Mouse (Mus musculus) urinary bladder, adult 2 months (tissue): Measurements from ENCODE around the gene Armc12. TPM values are rescaled to one million over a fixed set of nuclear protein-coding genes. Genes with fewer than 3 reads are reported as not detected.
"Not testable (repeated sequence)": the region's sequence is repeated elsewhere in the genome, so short reads cannot be mapped to it uniquely, and the experiment has no call there.

Source experiments
- DNase-seq: peaks from one replicate; pipeline ENCODE4 v3.0.0; 2022; ENCODE audit warnings: low spot score
- polyA plus RNA-seq: library from polyadenylated mRNA; depleted of rRNA; stranded (reverse); fragments of >200 nt; gene quantifications from 2 replicates; pipeline ENCODE4 v1.2.3, GENCODE M21; 2012

Gene Armc12
- polyA plus RNA-seq, 1 experiment, result not detected

GRCm38 (mm10) chr17:28531946-28532345 is 1.3 kb downstream of the Armc12 start:
- DNase-seq, result no peak

DNA sequence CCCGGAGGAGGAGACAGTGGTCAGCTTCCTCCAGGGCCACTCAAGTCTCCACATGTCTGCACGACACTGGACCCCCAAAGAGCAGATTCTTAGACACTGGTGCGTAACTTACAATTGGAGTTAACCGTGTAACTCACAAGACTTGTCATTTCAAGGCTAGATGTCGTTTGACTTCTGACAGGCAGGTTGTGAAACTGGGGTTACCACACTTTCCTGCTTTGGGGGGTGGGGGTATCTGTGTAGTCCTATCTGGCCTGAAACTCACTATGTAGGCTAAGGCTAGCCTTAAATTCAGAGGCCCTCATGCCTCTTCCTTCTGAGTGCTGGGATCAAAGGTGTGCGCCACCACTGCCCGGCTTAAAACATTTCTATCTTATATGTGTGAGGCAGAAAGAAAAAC is 2.0 kb downstream of the Armc12 start:
- DNase-seq, result no peak

DNA sequence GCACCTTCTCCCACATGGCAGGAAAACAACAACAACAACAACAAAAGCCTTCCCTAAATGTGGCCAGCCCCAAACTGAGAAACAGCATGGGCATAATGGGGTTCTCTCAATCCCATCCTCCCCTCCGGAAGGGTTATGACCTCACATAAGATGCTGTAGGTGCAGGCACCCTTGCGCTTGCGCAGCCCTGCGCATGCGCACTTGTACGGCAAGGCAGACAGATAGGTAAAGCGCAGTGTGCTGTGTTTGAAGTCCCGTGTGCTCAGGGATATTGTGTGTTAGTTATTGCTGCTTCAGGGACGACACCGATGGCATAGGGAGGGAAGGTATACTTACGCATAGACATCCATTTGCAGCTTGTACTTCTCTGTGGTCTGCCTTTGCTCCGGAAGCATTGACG is 2.7 kb downstream of the Armc12 start:
- no peak for DNase-seq

- no peak for DNase-seq
Observed at GRCm38 (mm10) chr17:28537881-28538280, 7.3 kb downstream of the Armc12 start.

GRCm38 (mm10) chr17:28546925-28547324 is 16.3 kb downstream of the Armc12 start:
- no peak for DNase-seq

- no peak for DNase-seq
Observed at GRCm38 (mm10) chr17:28548550-28548949, 17.9 kb downstream of the Armc12 start.

DNA sequence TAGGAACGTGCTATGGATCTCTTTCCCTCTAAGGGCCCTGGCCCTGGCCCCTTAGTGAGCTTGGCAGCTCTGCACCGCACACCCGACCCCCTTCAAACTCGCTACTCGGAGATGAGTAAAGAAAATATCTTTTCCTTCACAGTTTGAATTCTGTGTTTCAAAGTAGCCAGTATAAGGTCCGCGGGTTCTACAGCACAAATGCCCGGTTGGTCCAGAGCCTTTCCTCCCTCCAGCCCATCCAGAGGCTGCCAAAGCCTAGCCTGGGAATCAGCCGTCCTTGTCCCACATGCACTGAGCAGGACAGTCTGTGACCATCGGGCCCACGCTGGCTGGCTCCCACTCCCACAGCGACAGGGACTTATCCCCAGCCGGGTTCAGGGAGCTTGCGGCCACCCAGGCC is 18.5 kb downstream of the Armc12 start, which contains the start of gene Clpsl2:
Gene Clpsl2 (plus strand): TSS at position 301 of the 400 bp plus-strand sequence.
- no peak for DNase-seq

DNA sequence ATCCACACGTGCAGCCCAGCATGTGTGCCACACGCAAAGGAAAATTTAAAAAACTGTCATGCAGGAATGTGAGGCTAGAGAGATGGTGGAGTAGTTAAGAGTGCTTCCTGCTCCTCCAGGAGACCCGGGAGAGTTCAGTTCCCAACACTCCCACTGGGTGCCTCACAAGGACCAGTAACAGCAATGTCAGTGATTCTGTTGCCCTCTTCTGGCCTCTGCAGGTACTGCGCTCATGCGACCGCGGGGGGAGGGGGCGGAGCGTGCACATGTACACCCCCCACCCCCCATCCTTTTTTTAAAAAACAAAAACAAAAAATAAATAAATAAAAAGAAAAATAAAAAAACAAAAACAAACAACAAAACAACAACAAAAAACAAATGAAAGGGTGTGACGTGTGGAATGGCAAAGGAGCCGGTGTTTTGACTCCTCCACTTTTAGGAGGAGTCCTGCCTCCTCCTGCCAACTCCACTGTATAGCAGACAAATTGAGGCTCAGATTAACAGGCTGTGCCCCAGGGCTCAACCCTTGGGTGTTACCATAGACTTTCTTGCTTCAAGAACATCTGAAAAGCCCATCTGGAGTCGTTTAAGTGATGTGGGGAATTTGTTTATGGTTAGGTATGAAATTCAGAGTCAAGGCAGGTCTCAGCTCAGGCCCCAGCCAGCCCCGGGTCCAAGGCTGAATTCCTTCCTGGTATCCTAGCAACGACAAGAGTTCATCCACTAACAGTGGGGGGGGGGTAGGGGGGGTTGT is 22.6 kb downstream of the Armc12 start:
- DNase-seq, result peak; percentile 38

DNA sequence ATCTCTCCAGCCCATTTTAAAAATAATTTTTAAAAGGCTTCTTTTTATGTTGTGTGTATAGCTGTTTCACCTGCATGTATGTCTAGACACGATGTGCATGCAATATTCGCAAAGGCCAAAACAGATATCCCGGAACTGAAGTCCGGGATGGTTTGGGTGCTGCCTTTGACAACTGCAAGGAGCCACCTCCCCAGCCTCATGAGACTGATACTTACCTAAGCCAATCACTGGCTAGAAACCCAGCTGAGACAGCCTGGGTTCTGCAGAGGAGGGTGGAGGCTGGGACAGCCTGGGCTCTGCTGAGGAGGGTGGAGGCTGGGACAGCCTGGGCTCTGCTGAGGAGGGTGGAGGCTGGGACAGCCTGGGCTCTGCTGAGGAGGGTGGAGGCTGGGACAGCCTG is 23.4 kb downstream of the Armc12 start:
- not testable (repeated sequence) for DNase-seq

DNA sequence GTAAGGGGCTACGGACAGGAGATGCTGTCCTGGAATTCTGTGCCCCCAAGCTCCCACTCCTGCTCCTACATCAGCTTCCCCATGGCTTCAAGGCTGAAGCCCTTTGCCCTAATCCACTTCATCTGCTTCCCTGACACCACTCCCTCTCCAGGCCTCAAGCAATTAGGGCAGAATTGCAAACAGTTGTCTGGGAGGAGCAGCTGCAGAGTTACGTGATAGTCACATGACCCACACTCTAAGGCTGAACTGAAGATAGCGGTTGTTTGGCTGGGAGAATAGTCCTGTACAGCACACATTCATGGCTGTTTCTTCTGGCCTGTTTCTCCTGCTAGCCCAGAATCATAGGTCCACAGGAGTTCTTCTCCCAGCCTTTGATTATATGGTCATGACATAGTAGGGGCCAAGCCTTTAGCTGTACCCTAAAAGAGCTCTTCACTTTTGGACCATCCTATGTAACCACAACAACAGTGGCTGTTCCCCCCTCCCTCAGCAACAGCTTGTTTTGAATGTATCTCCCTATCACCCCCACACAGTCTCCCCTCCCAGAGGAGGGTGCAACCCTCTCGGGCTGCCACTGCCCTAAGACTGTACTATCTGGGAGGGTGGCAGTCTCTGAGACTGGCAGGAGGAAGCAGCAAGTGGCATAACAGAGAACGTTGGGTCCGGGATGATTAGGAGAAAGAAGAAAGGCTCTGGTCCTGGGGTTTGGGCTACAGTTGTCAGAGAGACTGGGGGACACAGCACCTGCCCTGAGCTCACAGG is 26.2 kb downstream of the Armc12 start:
- DNase-seq, result no peak

DNA sequence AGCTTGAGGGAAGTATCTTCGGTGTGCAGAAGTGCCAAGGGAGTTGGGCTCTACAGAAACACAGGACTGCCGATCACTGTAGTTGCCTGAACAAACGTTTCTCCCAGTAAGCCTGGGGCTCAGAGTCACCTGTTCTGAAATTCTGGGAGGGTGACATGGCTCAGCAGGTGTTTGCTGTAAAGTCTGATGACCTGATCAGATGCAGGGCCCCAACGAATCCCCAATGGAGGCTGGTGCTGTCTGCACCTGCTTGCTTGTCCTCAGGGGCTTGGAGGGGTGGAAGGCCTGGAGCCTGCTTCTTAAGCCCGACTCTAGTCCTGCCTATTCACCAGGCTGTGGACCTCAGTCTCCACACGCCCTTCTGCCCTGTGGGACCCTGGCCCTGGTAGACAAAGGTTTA is 27.2 kb downstream of the Armc12 start:
- DNase-seq, result no peak

DNA sequence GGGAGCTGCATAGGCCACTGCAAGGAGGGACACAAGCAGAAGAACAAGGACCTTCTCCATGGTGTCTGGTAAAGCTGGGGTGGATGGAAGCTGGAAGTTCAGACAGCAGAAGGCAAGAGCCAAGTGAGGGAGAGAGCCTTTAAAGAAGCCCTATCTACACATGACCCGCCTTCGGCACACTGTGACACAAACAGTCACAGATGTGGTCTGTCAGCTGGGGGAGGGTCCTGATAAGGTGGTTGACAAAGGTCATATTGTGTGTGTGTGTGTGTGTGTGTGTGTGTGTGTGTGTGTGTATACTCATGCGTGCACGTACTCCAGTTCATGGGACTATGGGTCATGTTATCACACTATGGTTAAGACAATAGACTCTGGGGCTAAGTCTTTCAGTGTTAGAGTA is 30.0 kb downstream of the Armc12 start, which contains the start of gene Clps:
Gene Clps (minus strand): TSS at position 169 of the 400 bp plus-strand sequence.
- no peak for DNase-seq

DNA sequence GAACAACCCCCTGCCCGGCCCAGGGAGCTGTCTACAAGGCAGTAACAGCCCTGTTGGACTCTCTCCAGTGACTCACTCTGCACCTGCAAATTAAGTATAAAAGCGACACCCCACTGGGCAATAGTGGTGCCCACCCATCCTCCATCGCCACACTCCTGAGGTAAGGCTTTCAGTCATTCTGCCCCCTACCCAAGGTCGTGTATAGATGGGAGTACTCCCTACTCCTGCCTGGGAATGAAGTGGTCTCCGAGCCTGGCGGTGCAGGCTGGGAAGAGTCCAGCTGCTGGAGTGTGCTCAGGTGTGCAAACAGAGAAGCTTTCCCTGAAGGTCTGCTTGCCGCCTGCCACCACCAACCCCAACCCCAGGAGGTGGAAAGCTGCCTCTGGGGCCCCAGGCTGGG is 31.0 kb downstream of the Armc12 start:
- DNase-seq, result no peak

DNA sequence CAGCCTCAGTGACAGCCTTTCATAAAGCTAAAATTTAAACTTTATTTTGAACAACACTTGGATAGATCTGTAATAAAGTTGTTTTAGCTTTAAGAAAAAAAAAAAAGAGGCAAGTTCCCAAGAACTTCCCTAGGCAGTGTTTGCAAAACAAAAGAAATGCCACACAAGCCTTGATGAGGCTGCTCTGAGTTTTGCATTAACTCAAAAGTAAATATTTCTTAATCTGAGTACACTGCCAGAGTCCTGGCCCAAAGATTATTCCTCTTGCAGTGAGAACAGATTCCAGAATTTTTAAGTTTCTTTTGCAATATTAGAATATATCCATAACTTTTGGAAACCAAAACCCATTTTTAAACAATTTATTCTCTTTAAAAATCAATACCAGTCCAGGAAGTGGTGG is 34.6 kb downstream of the Armc12 start:
- DNase-seq, result no peak

DNA sequence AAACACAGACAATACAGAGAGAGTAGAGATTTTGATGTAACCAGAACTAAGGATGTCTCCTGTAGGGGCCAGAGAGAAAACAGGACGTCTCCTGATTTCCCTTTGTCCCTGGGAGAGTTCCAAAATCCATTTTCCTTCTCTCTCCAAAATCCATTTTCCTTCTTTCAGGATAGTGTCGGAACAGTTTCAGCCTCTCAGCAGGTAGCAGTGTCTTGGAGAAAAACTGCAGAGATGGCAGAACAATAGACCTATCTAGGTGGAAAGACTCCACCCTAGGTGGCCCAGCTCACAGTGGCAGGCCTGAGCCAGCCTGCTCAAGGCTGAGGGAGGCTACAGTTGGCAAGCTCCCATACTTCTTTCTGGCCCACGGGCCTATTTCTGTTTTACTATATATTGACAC is 36.9 kb downstream of the Armc12 start:
- no peak for DNase-seq

DNA sequence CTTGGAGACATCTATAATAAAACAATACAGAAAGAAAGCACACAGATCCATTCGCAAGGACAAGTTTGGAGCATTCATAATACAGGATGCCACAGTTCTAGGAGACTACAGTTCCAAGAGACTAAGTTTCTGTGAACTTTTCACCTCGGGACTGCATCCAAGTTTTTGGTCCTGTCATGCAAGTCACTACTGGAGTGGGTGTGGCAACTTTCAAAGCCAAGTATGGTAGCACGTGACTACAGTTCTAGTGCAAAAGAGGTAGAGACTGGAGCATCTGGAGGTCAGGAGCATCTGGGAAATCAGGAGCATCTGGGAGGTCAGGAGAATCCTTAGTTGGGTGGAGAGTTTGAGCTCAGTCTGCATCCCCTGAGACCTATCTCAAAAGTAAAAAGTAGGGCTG is 41.3 kb downstream of the Armc12 start:
- DNase-seq, result no peak

DNA sequence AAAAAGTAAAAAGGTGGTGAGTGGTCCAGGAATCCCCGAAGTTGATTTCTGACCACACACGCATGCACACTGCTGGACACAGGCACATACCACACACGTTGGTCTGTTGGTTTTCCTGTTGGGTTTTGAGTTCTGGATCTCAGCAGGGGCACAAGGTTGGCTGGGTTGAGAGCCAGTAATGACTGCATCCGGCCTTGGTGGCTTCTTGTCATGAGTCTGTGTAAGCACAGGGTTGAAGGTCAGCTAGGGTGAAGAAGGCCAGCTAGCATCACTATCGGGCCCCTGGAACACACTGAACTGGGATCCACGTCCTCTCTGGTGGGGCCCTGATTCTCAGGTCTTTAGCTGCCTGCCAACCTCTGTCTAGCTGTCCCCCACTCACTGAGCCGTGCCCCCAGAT is 41.9 kb downstream of the Armc12 start:
- DNase-seq, result no peak

DNA sequence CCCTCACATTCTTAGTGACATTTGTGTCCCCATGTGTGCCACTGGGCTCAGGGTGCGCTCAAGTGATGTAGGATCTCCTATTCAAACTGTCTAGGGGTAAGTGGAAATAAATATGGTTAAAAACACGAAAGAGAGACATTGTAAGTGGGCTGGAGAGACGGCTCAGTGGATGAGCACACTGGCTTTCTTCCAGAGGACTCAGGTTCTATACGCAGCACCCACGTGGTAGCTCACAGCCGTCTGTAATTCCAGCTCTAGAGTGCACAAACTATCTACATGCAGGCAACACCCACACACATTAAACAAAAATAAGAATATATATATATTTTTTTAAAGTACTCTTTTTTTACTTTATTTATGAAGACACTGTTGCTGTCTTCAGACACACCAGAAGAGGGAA is 42.3 kb downstream of the Armc12 start:
- DNase-seq, result no peak

- DNase-seq, result no peak
Observed at GRCm38 (mm10) chr17:28575244-28576125, 44.9 kb downstream of the Armc12 start, which contains the start of gene Lhfpl5. Gene Lhfpl5, plus strand, starts transcription at chr17:28575641.

GRCm38 (mm10) chr17:28580396-28580795 is 49.8 kb downstream of the Armc12 start:
- DNase-seq, result no peak

DNA sequence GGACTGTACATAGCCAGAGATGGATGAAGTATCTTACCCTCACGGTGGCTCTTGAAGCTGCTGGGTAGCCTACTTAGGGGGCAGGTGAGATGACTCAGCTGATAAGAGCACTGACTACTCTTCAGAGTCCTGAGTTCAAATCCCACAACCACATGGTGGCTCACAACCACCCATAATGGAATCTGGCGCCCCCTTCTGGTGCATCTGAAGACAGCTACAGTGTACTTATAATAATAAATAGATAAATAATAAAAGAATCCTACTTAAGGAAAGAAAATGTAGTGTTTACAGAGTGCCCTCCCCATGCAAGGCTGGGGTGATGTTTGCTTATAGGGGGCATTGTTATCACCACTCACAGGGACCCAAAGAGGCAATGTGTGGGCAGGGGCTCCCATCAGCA is 50.5 kb downstream of the Armc12 start:
- DNase-seq, result no peak

- no peak for DNase-seq
Observed at GRCm38 (mm10) chr17:28586509-28586908, 55.9 kb downstream of the Armc12 start.
